Mouse (Mus musculus) left cerebral cortex, postnatal 36 days (tissue): Measurements from ENCODE around the gene Wsb2. TPM values are rescaled to one million over a fixed set of nuclear protein-coding genes. Genes with fewer than 3 reads are reported as not detected.
"Not testable (repeated sequence)": the region's sequence is repeated elsewhere in the genome, so short reads cannot be mapped to it uniquely, and the experiment has no call there.

Source experiments
- DNase-seq, 2 experiments: peaks; one replicate each; pipeline ENCODE4 v3.0.0; 2021 to 2022; ENCODE audit warnings: low spot score in 2 of 2, mixed read lengths in 1 of 2
- intact Hi-C: fragments of 180-260 bp; cut with DNase I; formaldehyde crosslinking; loops from one replicate; pipeline ENCODE4 v1.15.1; 2025
- total RNA-seq, 2 experiments: library from RNA; stranded (reverse); gene quantifications; 2 replicates each; pipeline ENCODE4 v1.2.3; 2021

The Wsb2 gene
- 100 to 1,000 TPM; 294 to 334 TPM for total RNA-seq

GRCm38 (mm10) chr5:117357129-117357477, at the start of gene Wsb2:
Wsb2 (plus strand) TSS chr5:117357304.
- intact Hi-C loops = loop anchor here (5.0 kb wide), 3 partner anchors 40 to 240 kb away; partner anchors contain the start of genes Ksr2, Suds3 and Vsig10

GRCm38 (mm10) chr5:117307699-117308098, 49.4 kb upstream of the Wsb2 start:
- peak; percentile 29 to 38 for DNase-seq
- intact Hi-C loops = loop anchor here (5.0 kb wide), 3 partner anchors 100 to 190 kb away; partner anchors contain the start of gene Suds3

More at GRCm38 (mm10) chr5:117357129-117357477, at the start of gene Wsb2:
- DNase-seq = peak; percentile 72 to 84

GRCm38 (mm10) chr5:117313420-117313819, 43.7 kb upstream of the Wsb2 start:
- intact Hi-C loops = no loop called here
- DNase-seq = no peak

DNA sequence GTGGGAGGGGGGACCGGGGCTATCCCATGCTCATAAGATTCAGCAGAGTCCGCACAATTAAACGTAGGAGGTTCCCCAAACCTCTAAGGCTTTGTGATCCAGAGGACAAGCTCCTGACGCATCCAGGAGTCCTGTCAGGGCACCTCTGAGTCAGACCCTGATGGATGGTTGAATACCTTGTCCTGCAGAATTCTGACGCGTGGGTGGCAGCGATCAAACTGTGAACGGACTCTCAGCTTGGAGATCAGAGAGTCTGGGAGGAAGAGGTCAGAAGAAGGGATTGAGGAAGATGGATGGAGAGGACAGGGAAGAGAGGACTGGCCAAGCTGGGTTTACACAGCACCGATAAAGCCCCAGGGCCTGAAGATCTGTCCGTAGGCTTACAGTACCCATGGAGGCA, 43.2 kb upstream of the Wsb2 start:
- intact Hi-C loops = no loop called here
- no peak for DNase-seq

DNA sequence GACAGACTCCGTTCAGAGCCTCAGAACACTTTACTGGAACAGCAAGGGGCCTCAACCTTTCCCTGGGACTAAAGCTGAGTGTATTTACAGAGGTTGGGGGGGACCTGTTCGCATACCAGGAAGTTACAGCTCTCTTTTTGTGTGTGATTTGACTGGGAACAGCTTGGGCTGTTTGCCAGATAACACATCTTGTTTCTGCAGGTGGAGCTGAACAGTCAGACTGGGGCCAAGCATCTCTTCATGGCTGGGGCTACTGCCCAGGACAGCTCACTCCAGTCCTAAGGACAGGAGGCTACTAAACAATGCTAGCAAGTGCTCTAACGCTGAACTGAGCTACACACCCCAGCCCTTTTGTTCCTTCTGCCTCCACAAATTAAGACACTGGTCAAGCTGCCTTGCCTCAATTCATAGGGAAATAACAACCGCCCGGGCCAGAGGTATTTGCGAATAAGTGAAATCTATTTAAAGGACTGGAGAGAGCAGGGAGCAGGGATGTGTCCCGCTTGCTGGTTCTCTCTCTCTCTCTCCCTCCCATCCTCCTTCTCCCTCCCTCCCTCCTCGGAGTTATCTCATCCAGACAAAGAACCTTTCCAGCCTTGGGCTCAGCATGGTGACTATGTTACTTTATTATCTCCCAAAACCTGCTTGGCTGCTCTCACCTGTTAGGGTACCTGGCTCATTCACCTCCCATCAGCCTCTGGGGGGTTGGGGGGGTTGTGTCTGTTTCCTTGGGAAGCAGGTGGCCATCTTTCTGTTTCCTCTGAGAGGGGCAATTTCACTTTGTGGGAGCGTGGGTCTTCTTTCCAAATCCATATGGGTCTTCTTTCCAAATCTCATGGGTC, 42.3 kb upstream of the Wsb2 start:
- intact Hi-C loops = loop anchor here (5.0 kb wide), 1 partner anchor 42 kb away; the partner anchor contains the start of gene Wsb2
- no peak for DNase-seq

DNA sequence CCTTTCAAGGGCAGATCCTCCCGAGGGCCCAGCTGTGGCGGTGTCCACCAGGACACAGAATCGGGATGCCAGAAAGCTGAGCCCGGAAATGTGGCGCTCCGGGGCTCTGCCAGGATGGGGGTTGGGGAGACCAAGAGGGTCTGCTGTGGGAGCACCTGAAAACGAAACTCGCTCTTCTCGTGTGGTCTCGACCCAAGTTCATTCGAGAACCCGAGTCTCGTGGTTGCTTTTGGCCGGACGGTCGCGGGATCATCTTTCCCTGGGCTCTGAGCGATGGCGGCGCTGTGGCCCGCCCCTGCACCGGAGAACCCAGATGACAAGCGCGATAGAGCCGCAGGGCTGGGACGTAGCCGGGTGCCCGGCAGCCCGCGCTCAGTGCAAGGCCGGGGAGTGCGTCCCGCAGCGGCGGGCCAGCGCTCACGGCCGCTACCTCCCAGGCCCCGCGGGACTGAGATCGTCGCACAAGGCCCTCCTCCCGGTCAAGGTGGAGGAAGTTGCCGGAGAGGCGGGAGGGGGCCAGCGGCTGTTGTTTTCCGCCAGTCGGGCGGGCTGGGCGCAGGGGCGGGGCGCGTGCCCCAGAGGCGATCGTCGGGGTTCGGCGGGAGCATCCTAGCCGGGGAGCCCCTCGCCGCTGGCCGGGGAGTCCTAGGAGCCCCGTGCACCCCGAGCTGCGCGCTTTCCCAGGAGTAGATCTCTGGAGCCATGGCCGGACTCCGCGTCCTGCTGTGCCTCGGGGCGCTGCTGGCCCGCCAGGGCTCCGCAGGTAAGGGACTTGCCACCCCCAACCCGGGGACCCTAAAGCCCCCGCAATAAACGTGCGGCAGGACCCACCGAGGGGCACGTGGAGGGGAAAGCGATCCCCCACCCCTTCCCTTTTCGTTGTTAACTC, 38.1 kb upstream of the Wsb2 start, which contains the start of gene Vsig10:
Vsig10 (plus strand) TSS at position 343 of the 889 bp plus-strand sequence.
- peak; percentile 37 to 54 for DNase-seq
- intact Hi-C loops = loop anchor here (5.0 kb wide), 1 partner anchor 38 kb away; the partner anchor contains the start of gene Wsb2

DNA sequence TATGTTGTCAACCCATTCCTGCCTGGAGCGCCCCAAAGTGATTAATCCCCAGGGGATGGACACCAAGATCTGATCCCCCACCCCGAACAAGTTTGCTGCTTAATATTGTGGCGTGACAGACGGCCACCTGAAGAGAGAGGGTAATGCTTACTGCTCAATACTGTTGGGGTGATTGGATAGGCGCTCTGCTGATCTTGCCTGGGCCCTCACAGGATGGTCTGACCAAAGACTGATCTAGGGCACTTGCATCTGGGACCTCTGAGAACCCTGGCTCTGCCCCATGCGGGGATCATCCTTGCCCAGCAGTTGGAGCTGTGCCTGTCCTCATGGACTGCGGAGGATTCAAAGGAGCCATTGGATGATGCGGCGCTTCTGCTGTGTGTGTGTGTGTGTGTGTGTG, 33.4 kb upstream of the Wsb2 start:
- intact Hi-C loops = no loop called here
- no peak for DNase-seq

DNA sequence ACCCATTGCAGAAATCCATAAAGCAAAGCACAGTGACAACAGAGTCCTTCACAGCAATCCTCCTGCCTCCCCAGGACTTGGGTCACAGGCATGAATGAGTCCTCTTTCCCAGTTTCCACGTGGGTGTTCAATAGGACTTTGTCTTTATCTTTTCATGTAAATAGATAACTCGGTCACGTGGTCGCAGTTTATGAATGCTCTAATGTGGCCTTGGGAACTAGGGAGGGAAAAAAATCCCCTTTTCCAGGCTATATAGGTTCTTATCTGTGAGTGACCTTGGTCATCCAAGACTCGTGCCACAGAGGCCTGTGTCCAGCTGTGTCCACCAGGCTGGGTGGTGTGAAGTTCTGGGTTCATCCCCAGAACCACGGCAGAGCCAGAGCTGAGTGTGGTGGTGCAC, 30.7 kb upstream of the Wsb2 start:
- no peak for DNase-seq
- intact Hi-C loops = no loop called here

DNA sequence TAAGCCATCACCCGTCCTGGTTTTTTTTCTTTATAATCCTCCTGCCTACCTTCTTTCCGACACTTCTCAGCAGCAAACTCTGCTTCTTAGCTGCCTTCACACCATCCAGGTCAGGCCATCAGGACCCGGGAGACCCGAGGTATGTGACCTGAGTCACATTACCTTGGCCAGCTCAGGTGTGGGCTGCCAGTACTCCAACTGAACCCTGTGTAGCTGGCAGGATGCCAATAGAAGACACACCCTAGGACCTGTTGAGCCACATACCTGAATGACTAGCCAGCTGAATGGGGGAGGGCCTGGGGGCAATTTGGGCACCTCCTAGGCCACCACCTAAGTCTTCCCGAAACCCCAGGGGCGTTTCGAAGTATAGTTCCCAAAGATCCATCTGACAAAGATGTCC, 26.6 kb upstream of the Wsb2 start:
- intact Hi-C loops = no loop called here
- no peak for DNase-seq

- no peak for DNase-seq
- intact Hi-C loops = no loop called here
Observed at GRCm38 (mm10) chr5:117337999-117338398, 19.1 kb upstream of the Wsb2 start.

DNA sequence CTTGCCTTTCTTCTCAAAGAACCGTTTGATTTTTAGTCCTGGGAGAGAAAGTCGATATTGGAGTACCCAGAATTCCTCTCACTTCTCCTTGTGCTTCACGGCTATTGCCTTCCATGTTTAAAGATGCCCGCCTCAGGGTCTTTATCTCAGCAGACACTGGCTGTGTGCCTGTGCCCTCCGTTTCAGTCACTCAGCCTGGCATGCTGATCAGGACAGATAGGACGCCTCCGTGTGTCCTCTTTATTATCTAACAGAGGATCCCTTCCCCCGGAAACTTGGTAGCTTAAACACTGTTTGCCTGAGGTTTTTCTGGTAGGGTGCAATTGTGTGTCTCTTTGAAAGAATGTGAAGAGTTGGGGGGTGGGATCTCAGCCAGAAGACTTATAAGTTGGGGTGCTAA, 18.6 kb upstream of the Wsb2 start:
- intact Hi-C loops = no loop called here
- DNase-seq = no peak

DNA sequence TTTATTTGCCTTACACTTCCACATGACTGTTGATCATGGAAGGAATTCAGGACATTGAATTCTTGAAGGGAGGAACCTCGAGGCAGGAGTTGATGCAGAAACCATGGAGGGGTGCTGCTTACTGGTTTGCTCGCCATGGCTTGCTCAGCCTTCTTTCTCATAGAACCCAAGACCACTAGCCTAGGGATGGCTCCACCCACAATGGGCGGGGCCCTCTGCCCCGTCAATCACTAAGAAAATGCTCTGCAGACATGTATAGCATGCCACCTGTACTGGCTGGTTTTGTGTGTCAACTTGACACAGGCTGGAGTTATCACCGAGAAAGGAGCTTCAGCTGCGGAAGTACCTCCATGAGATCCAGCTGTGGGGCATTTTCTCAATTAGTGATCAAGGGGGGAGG, 17.0 kb upstream of the Wsb2 start:
- intact Hi-C loops = no loop called here
- no peak for DNase-seq

- DNase-seq = no peak
- intact Hi-C loops = no loop called here
Observed at GRCm38 (mm10) chr5:117341896-117342295, 15.2 kb upstream of the Wsb2 start.

DNA sequence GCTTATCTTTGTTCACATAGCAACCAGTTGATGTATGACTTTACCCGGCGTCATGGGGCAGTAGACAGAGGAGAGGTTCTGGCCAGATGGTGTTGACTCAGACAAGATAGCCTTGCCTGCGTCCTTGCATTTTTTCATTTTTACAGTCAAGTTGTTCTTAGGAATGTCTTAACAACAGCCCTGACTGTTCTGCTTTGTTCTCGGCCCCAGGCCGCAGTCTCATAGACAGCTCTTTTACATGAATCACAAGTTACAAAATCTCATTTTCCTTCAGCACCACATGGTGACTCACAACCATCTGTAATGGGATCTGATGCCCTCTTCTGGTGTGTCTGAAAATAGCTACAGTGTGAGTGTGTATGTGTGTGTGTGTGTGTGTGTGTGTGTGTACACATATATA, 12.6 kb upstream of the Wsb2 start:
- intact Hi-C loops, DNase-seq: not testable (repeated sequence)

DNA sequence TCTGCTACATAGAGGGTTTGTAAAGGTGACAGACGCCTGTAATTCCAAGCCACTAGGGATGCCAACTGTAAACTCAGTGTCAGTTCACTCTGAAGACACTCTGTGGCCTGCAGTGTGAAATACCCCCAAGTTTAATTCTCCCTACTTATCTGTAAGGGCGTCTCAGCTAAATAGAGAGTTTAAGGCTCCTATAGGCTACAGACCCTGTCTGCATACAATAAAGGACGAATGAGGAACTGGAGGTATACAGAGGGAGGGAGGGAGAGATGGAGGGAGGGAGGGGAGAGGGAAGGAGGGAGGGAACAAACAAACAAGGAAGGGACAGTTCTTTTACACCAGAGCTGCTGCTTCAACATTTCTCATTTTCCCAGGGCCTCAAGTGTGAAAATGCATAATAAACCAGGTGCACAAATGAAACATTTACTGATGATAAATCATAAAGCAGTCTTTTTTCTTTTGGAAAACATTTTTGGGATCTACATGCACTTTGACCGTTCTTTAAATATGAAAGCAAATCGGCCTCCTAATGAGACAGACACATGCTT, 11.6 kb upstream of the Wsb2 start:
- intact Hi-C loops = no loop called here

DNA sequence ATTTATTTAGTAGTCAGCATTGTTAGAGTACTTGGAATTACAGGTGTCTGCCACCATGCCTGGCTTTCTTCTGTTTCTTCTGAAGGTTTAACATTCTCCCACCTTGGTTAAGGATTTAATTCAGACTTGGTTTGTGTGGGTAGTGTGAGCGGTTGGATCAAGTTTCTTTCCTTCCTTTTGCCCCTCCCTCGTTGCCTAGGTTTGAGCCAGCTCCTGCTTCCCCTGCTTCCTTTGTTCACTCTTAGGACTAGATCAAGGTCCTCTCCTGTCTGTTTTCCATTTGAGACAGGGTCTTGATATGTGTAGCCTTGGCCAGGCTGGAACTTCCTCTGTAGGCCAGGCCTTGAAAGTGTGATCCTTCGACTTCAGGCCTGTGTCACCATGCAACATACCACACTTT, 10.8 kb upstream of the Wsb2 start:
- DNase-seq = no peak
- intact Hi-C loops = no loop called here

More for the DNA sequence above, 11.6 kb upstream of the Wsb2 start:
- no peak for DNase-seq

- intact Hi-C loops = no loop called here
- DNase-seq = no peak
Observed at GRCm38 (mm10) chr5:117347011-117347410, 10.1 kb upstream of the Wsb2 start.

GRCm38 (mm10) chr5:117347838-117348237, 9.3 kb upstream of the Wsb2 start:
- intact Hi-C loops = no loop called here
- no peak for DNase-seq

DNA sequence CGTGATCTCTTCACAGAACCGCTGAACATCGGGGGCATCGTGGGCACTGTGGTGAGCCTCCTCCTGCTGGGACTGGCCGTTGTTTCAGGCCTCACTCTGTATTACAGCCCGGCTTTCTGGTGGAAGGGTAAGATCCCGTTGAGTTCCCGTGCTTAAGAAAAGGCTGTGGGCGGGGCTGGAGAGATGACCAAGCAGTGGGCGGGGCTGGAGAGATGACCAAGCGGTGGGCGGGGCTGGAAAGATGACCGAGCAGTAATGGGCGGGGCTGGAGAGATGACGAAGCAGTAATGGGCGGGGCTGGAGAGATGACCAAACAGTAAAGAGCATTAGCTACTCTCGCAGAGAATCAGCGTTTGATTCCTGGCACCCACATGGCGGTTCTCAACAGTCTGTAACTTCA, 8.8 kb upstream of the Wsb2 start:
- intact Hi-C loops = no loop called here
- no peak for DNase-seq

DNA sequence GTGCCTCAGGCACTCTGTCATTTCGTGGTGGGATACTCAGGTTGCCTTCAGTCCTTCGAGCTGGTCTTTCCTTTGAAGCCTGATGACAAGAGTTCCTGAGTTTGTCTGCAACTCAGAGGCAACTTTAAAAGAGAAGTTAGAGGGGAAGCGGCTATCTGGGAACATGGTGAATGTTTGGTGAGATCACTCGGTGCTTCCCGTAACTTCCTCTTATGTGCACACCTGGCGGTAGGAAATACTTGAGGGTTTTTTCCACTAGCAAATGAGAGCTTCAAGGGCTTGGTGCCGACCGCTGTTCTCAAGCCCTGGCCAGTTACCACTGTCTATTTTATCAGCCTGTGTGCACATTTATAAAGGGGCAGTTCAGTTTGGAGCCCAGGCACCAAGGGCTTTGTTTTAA, 3.0 kb upstream of the Wsb2 start:
- intact Hi-C loops = no loop called here
- DNase-seq = no peak
